Mouse (Mus musculus) hindbrain, embryonic 11.5 days (tissue): ENCODE measurements around the gene Pdc. TPM values are rescaled to one million over a fixed set of nuclear protein-coding genes. Genes with fewer than 3 reads are reported as not detected.
"Not testable (repeated sequence)": the region's sequence is repeated elsewhere in the genome, so short reads cannot be mapped to it uniquely, and the experiment has no call there.

Source experiments
- ATAC-seq: fragments of 200-750 bp; cut with Nextera tagmentation; 2 replicates; pipeline ENCODE4 v1.8.0; 2017; ENCODE audit warnings: mild to moderate bottlenecking, moderate TSS enrichment, moderate library complexity; ENCODE audit not compliant: low FRiP score
- DNase-seq: peaks from one replicate; pipeline ENCODE4 v3.0.0-alpha.2; 2015; ENCODE audit warnings: low spot score
- H3K27ac ChIP-seq: fragments of 300-500 bp; sonication (generic); 2 replicates; pipeline ENCODE4 v1.5.1; 2014; ENCODE audit warnings: mild to moderate bottlenecking, low read depth, low read length
- H3K27me3 ChIP-seq: fragments of 300-500 bp; sonication (generic); 2 replicates; pipeline ENCODE4 v1.6.1; 2014; ENCODE audit warnings: mild to moderate bottlenecking, low read length, moderate library complexity, mixed read lengths; ENCODE audit not compliant: control insufficient read depth, insufficient read depth
- H3K36me3 ChIP-seq: fragments of 300-500 bp; sonication (generic); 2 replicates; pipeline ENCODE4 v1.6.1; 2014; ENCODE audit warnings: mild to moderate bottlenecking, low read length, moderate library complexity, mixed read lengths; ENCODE audit not compliant: control insufficient read depth, insufficient read depth
- H3K4me1 ChIP-seq: fragments of 300-500 bp; sonication (generic); replicated peaks from 2 replicates; pipeline ENCODE4 v1.6.1; 2014; ENCODE audit warnings: low read length, mixed read lengths; ENCODE audit not compliant: control insufficient read depth, insufficient read depth
- H3K4me2 ChIP-seq: fragments of 300-500 bp; sonication (generic); replicated peaks from 2 replicates; pipeline ENCODE4 v1.6.1; 2014; ENCODE audit warnings: mild to moderate bottlenecking, low read depth, low read length
- H3K4me3 ChIP-seq: fragments of 300-500 bp; sonication (generic); 2 replicates; pipeline ENCODE4 v1.5.1; 2014; ENCODE audit warnings: low read depth, low read length
- H3K9ac ChIP-seq: fragments of 300-500 bp; sonication (generic); 2 replicates; pipeline ENCODE4 v1.6.1; 2014; ENCODE audit warnings: low read depth, low read length
- H3K9me3 ChIP-seq: fragments of 300-500 bp; sonication (generic); 2 replicates; pipeline ENCODE4 v1.6.1; 2016; ENCODE audit warnings: low read length; ENCODE audit not compliant: control insufficient read depth
- WGBS: fragments of 180-500 bp; shearing (Covaris S2); extraction: QIAGEN DNeasy Blood & Tissue Kit; methylation state at CpG from one replicate; pipeline ENCODE4 v1.1.7; 2014; 5-methylcytosine and 5-hydroxymethylcytosine counted together
- polyA plus RNA-seq: library from polyadenylated mRNA; unstranded; fragments of >200 nt; fragmentation: Nextera tagmentation; extraction: Ambion mirVana; gene quantifications from 2 replicates; pipeline ENCODE4 v1.2.1, GENCODE M21; 2014

Gene Pdc
- polyA plus RNA-seq, result not detected in 2 replicates

- no peak for DNase-seq
- 93% methylated on average over 1 of the region's 1 CpGs for WGBS
- Histone ChIP-seq H3K9me3 (no peaks in the 10 kb centered on the region), H3K4me3 (no peak within 1 kb of the TSS), H3K36me3 (no peaks in the 10 kb centered on the region), H3K27me3 (no peaks in the 10 kb centered on the region), H3K4me2 (no peak within 1 kb of the TSS), H3K9ac (no peak within 1 kb of the TSS), H3K4me1 (no peaks in the 10 kb centered on the region), H3K27ac (no peak within 1 kb of the TSS)
- ATAC-seq, result no peak
These were observed at the start of gene Pdc for GRCm38 (mm10) chr1:150319205-150319604. Pdc (plus strand) TSS chr1:150319417.

- not testable (repeated sequence) for ATAC-seq, H3K27me3 ChIP-seq, H3K27ac ChIP-seq, H3K9ac ChIP-seq, H3K36me3 ChIP-seq, H3K9me3 ChIP-seq, H3K4me3 ChIP-seq, DNase-seq, H3K4me1 ChIP-seq, H3K4me2 ChIP-seq
- WGBS, result 86% methylated on average over 3 of the region's 3 CpGs
These were observed 25.2 kb upstream of the Pdc start for GRCm38 (mm10) chr1:150294051-150294450.

GRCm38 (mm10) chr1:150307599-150307998 is 11.6 kb upstream of the Pdc start:
- H3K4me1 ChIP-seq, result no peaks in the 10 kb centered on the region
- no peak overlapping the region for H3K9ac ChIP-seq
- no peaks in the 10 kb centered on the region for H3K36me3 ChIP-seq
- no peaks in the 10 kb centered on the region for H3K27me3 ChIP-seq
- H3K9me3 ChIP-seq, result no peaks in the 10 kb centered on the region
- H3K4me2 ChIP-seq, result no peak overlapping the region
- no peak overlapping the region for H3K27ac ChIP-seq
- peak; percentile 51 for DNase-seq
- no peak overlapping the region for H3K4me3 ChIP-seq
- WGBS, result 73% methylated on average over 1 of the region's 1 CpGs
- 0 out of 2 replicates have a peak, but pooled peaks have one; percentile 56 for ATAC-seq

GRCm38 (mm10) chr1:150335111-150335510 is 15.9 kb downstream of the Pdc start:
- Histone ChIP-seq H3K4me3 (no peak overlapping the region), H3K9ac (no peak overlapping the region), H3K9me3 (no peaks in the 10 kb centered on the region), H3K4me2 (no peak overlapping the region), H3K27ac (no peak overlapping the region), H3K27me3 (no peaks in the 10 kb centered on the region), H3K36me3 (no peaks in the 10 kb centered on the region), H3K4me1 (no peaks in the 10 kb centered on the region)
- WGBS, result 72% methylated on average over 2 of the region's 2 CpGs
- no peak for DNase-seq
- ATAC-seq, result no peak

- Histone ChIP-seq H3K9me3 (no peaks in the 10 kb centered on the region), H3K4me1 (no peaks in the 10 kb centered on the region), H3K4me3 (no peak overlapping the region), H3K27me3 (no peaks in the 10 kb centered on the region), H3K27ac (no peak overlapping the region), H3K9ac (no peak overlapping the region), H3K4me2 (no peak overlapping the region), H3K36me3 (no peaks in the 10 kb centered on the region)
- ATAC-seq (no peak), DNase-seq (no peak)
- WGBS, result 100% methylated on average over 1 of the region's 1 CpGs
These were observed 41.6 kb downstream of the Pdc start for GRCm38 (mm10) chr1:150360864-150361263.

- no peaks in the 10 kb centered on the region for H3K36me3 ChIP-seq
- no peaks in the 10 kb centered on the region for H3K4me1 ChIP-seq
- 88% methylated on average over 3 of the region's 3 CpGs for WGBS
- no peak overlapping the region for H3K4me2 ChIP-seq
- no peak for ATAC-seq
- no peak overlapping the region for H3K27ac ChIP-seq
- DNase-seq, result peak; percentile 8
- no peaks in the 10 kb centered on the region for H3K9me3 ChIP-seq
- no peak overlapping the region for H3K4me3 ChIP-seq
- no peaks in the 10 kb centered on the region for H3K27me3 ChIP-seq
- no peak overlapping the region for H3K9ac ChIP-seq
These were observed 53.7 kb downstream of the Pdc start for GRCm38 (mm10) chr1:150372895-150373294.

- no peak overlapping the region for H3K4me2 ChIP-seq
- ATAC-seq (no peak), DNase-seq (no peak)
- H3K27me3 ChIP-seq, result no peaks in the 10 kb centered on the region
- no peak overlapping the region for H3K27ac ChIP-seq
- WGBS, result 92% methylated on average over 2 of the region's 2 CpGs
- H3K9me3 ChIP-seq, result no peaks in the 10 kb centered on the region
- H3K9ac ChIP-seq, result no peak overlapping the region
- no peaks in the 10 kb centered on the region for H3K4me1 ChIP-seq
- H3K4me3 ChIP-seq, result no peak overlapping the region
- no peaks in the 10 kb centered on the region for H3K36me3 ChIP-seq
These were observed 55.0 kb downstream of the Pdc start for GRCm38 (mm10) chr1:150374247-150374646.

Other genes starting within 250 kb of the Pdc start
- 0.19 and 0.29 TPM in 2 replicates for gene Ptgs2, start 219.4 kb upstream of the Pdc start, polyA plus RNA-seq
- 170 and 199 TPM in 2 replicates for gene Tpr, start 73.4 kb downstream of the Pdc start, polyA plus RNA-seq
- gene Odr4, start 73.7 kb downstream of the Pdc start, polyA plus RNA-seq, result 37.2 and 45.9 TPM in 2 replicates
- gene Prg4, start 146.7 kb downstream of the Pdc start, polyA plus RNA-seq, result 0.54 and 0.71 TPM in 2 replicates